Mouse (Mus musculus): ENCODE measurements around the gene Fancc.

DNA sequence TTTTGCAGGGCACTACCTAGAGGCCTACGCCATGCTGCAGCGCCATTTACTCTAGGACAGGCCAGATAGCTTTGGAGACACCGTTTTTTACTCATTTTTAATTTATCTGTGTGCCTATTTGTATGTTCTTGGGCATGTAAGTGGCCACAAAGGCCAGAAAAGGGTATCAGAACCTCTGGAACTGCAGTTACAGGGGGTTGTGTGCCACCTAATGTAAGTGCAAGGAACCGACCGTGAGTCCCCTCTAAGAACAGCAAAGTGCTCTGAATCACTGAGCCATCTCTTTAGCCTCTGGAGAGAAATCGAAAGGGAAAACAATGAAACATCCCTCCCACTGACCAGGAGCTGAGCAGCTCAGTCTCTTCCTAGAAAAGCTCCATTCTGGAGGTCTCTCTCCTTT lies 174.3 kb downstream of the Fancc start:
- TF ChIP-seq POLR2A (IDR thresholded peaks at IDR 0.05; ENCODE audit: low read depth, low read length) (no peak), CTCF (conservative IDR thresholded peaks at IDR 0.05; ENCODE audit: insufficient read depth, insufficient read length, low read depth, low read length) (no peak)

All from kidney, adult 2 months (tissue).